Mouse (Mus musculus) MEL (cell line): ENCODE results near the gene Dnajb1. TPM values are rescaled to one million over a fixed set of nuclear protein-coding genes. Genes with fewer than 3 reads are reported as not detected.

Experiments
- DNase-seq: peaks from one replicate; pipeline ENCODE4 v3.0.0; 2011; ENCODE audit warnings: low read depth, low spot score
- H3K27ac ChIP-seq: 2 replicates; pipeline ENCODE4 v1.5.1; 2012; ENCODE audit warnings: low read depth, mild to moderate bottlenecking, control low read depth, low read length, moderate library complexity; ENCODE audit not compliant: control insufficient read depth
- H3K27me3 ChIP-seq, 2 experiments: fragments of 150-350 bp in 1 of 2; sonication (generic) in 1 of 2; 2 replicates each; pipeline ENCODE4 v1.6.1; 2012; ENCODE audit warnings: low read length in 2 of 2, mild to moderate bottlenecking in 2 of 2, improper control_type of control experiment in 1 of 2, moderate library complexity in 1 of 2; ENCODE audit not compliant: insufficient read depth in 2 of 2, control insufficient read depth in 1 of 2
- H3K36me3 ChIP-seq, 2 experiments: 2 replicates each; pipeline ENCODE4 v1.6.1; 2012 to 2014; ENCODE audit warnings: low read length in 2 of 2, improper control_type of control experiment in 1 of 2, inconsistent platforms in 1 of 2, mild to moderate bottlenecking in 1 of 2; ENCODE audit not compliant: insufficient read depth in 2 of 2, control insufficient read depth in 1 of 2
- H3K4me1 ChIP-seq, 2 experiments: fragments of 150-350 bp in 1 of 2; sonication (generic) in 1 of 2; 2 replicates each; pipeline ENCODE4 v1.6.1; 2012; ENCODE audit warnings: low read length in 2 of 2, improper control_type of control experiment in 1 of 2, mild to moderate bottlenecking in 1 of 2; ENCODE audit not compliant: insufficient read depth in 2 of 2, control insufficient read depth in 1 of 2
- H3K4me3 ChIP-seq, 2 experiments: fragments of 150-350 bp in 1 of 2; sonication (generic) in 1 of 2; 2 replicates each; pipeline ENCODE4 v1.5.1; 2012; ENCODE audit warnings: low read depth in 2 of 2, low read length in 2 of 2, mild to moderate bottlenecking in 2 of 2, moderate library complexity in 2 of 2, control low read depth in 1 of 2, improper control_type of control experiment in 1 of 2; ENCODE audit not compliant: control insufficient read depth in 1 of 2, insufficient read depth in 1 of 2
- H3K79me2 ChIP-seq: 2 replicates; pipeline ENCODE4 v1.6.1; 2012; ENCODE audit warnings: mild to moderate bottlenecking, low read length, moderate library complexity; ENCODE audit not compliant: control insufficient read depth, poor library complexity, insufficient read depth
- H3K9ac ChIP-seq: 2 replicates; pipeline ENCODE4 v1.6.1; 2012; ENCODE audit warnings: low read depth, mild to moderate bottlenecking, control low read depth, low read length, moderate library complexity; ENCODE audit not compliant: control insufficient read depth, poor library complexity, severe bottlenecking
- H3K9me3 ChIP-seq: fragments of 150-350 bp; sonication (generic); replicated peaks from 2 replicates; pipeline ENCODE4 v1.6.1; 2012; ENCODE audit warnings: mild to moderate bottlenecking, low read length, improper control_type of control experiment, moderate library complexity; ENCODE audit not compliant: insufficient read depth
- CHD1 ChIP-seq: IDR thresholded peaks from 2 replicates; pipeline ENCODE4 v1.6.1; 2012; ENCODE audit warnings: low read depth, mild to moderate bottlenecking, inconsistent platforms, low read length, improper control_type of control experiment
- CHD2 ChIP-seq: IDR thresholded peaks from 2 replicates; pipeline ENCODE4 v1.6.1; 2011; ENCODE audit warnings: low read length, improper control_type of control experiment
- EP300 ChIP-seq, 2 experiments: IDR thresholded peaks; 2 replicates each; pipeline ENCODE4 v1.6.1; 2011; ENCODE audit warnings: improper control_type of control experiment in 2 of 2, low read length in 2 of 2, low read depth in 1 of 2, mild to moderate bottlenecking in 1 of 2
- ETS1 ChIP-seq: IDR thresholded peaks from 2 replicates; pipeline ENCODE4 v1.6.1; 2012; ENCODE audit warnings: low read depth, mild to moderate bottlenecking, inconsistent platforms, low read length, improper control_type of control experiment, moderate library complexity
- GABPA ChIP-seq: IDR thresholded peaks from 2 replicates; pipeline ENCODE4 v1.6.1; 2012; ENCODE audit warnings: low read depth, mild to moderate bottlenecking, inconsistent platforms, low read length, improper control_type of control experiment, moderate library complexity
- GATA1 ChIP-seq: IDR thresholded peaks from 2 replicates; pipeline ENCODE4 v1.6.1; 2011; ENCODE audit warnings: low read depth, low read length, improper control_type of control experiment
- MAZ ChIP-seq: IDR thresholded peaks from 2 replicates; pipeline ENCODE4 v1.6.1; 2012; ENCODE audit warnings: low read depth, mild to moderate bottlenecking, inconsistent platforms, low read length, improper control_type of control experiment
- MEF2A ChIP-seq: IDR thresholded peaks from 2 replicates; pipeline ENCODE4 v1.6.1; 2014; ENCODE audit warnings: low read depth, mild to moderate bottlenecking, inconsistent platforms, low read length, improper control_type of control experiment; ENCODE audit not compliant: poor library complexity, insufficient replicate concordance, severe bottlenecking; ENCODE audit errors: extremely low read depth
- SMC3 ChIP-seq: IDR thresholded peaks from 2 replicates; pipeline ENCODE4 v1.6.1; 2011; ENCODE audit warnings: low read depth, low read length, improper control_type of control experiment
- ZKSCAN1 ChIP-seq: IDR thresholded peaks from 2 replicates; pipeline ENCODE4 v1.6.1; 2012; ENCODE audit warnings: low read depth, mild to moderate bottlenecking, inconsistent platforms, low read length, improper control_type of control experiment, moderate library complexity
- ZNF384 ChIP-seq: IDR thresholded peaks from 2 replicates; pipeline ENCODE4 v1.6.1; 2012; ENCODE audit warnings: low read depth, mild to moderate bottlenecking, inconsistent platforms, low read length, improper control_type of control experiment
- polyA plus RNA-seq, 2 experiments: library from polyadenylated mRNA; stranded (reverse) in 1 of 2; unstranded in 1 of 2; fragments of >175 nt in 1 of 2; fragments of >200 nt in 1 of 2; gene quantifications; 2 replicates each; pipeline versions ENCODE4 v1.2.1 to v1.2.4; 2012; ENCODE audit warnings: low replicate concordance in 2 of 2, low read depth in 1 of 2; ENCODE audit not compliant: insufficient read length in 2 of 2, insufficient read depth in 1 of 2, missing spikeins in 1 of 2
- total RNA-seq: library from RNA; depleted of rRNA; stranded (reverse); fragments of 300-350 nt; gene quantifications from 2 replicates; pipeline ENCODE4 v1.2.3, GENCODE M21; 2012

Dnajb1 gene
- total and polyA plus RNA-seq, 3 experiments: 43.2 to 56.6 TPM; not detected in 1

GRCm38 (mm10) chr8:83573140-83573875, 34.7 kb upstream of the Dnajb1 start (continued):
- TF ChIP-seq MEF2A: no peak
- TF ChIP-seq ETS1: no peak

- Histone ChIP-seq H3K9ac (no peak overlapping the region), H3K4me3 (no peak overlapping the region), H3K36me3 (peaks cover 0 to 1% of the 10 kb centered on the region in 2 experiments; a peak in 1 of 4 replicates), H3K27ac (no peak overlapping the region), H3K4me1 (no peaks in the 10 kb centered on the region), H3K79me2 (no peaks in the 10 kb centered on the region; the same call in 1 of the 2 replicates), H3K9me3 (no peaks in the 10 kb centered on the region), H3K27me3 (no peaks in the 10 kb centered on the region)
- no peak for DNase-seq
- no peak for TF ChIP-seq ZNF384
Observed at GRCm38 (mm10) chr8:83574631-83575315, 33.2 kb upstream of the Dnajb1 start.

GRCm38 (mm10) chr8:83575561-83576515, 32.2 kb upstream of the Dnajb1 start:
- TF ChIP-seq GATA1 (no peak), SMC3 (no peak)
- TF ChIP-seq, all 39 proteins: peak for 0
- Histone ChIP-seq H3K9ac (no peak overlapping the region), H3K36me3 (peaks cover 0 to 1% of the 10 kb centered on the region in 2 experiments; a peak in 1 of 4 replicates), H3K9me3 (no peaks in the 10 kb centered on the region), H3K79me2 (no peaks in the 10 kb centered on the region), H3K4me3 (no peak overlapping the region), H3K4me1 (no peaks in the 10 kb centered on the region), H3K27ac (no peak overlapping the region), H3K27me3 (no peaks in the 10 kb centered on the region)
- no peak for DNase-seq

GRCm38 (mm10) chr8:83576516-83576895, 31.5 kb upstream of the Dnajb1 start:
- Histone ChIP-seq H3K9ac (no peak overlapping the region), H3K36me3 (peaks cover 0 to 1% of the 10 kb centered on the region in 2 experiments; a peak in 1 of 4 replicates), H3K27ac (no peak overlapping the region), H3K79me2 (no peaks in the 10 kb centered on the region), H3K4me1 (no peaks in the 10 kb centered on the region), H3K4me3 (no peak overlapping the region), H3K27me3 (no peaks in the 10 kb centered on the region), H3K9me3 (no peaks in the 10 kb centered on the region)
- TF ChIP-seq GABPA (no peak), ZKSCAN1 (no peak), MAZ (no peak), CHD1 (no peak), EP300 (IDR thresholded peaks at IDR 0.05; ENCODE audit: low read depth in 1 of 2, low read length in 2 of 2) (no peak), CHD2 (no peak)
- DNase-seq: no peak
